Mouse (Mus musculus) granulocyte monocyte progenitor cell, adult 5-6 weeks (primary cell): ENCODE measurements around the gene Ubqln1. TPM values are rescaled to one million over a fixed set of nuclear protein-coding genes. Genes with fewer than 3 reads are reported as not detected.

Source experiments
- ATAC-seq: replicated peaks from 2 replicates; pipeline ENCODE4 v1.8.0; 2016; ENCODE audit warnings: mild to moderate bottlenecking, moderate TSS enrichment, inconsistent platforms; ENCODE audit not compliant: poor library complexity, severe bottlenecking
- total RNA-seq, 2 experiments: library from RNA; stranded (forward) in 1 of 2; stranded (reverse) in 1 of 2; fragments of 200-712, 200-1000 nt in 1 of 2; fragments of >200 nt in 1 of 2; fragmentation: Nextera tagmentation in 1 of 2; gene quantifications; 2 replicates each; pipeline ENCODE4 v1.2.3; 2014 to 2017

Gene Ubqln1
- total RNA-seq, 2 experiments from 2014 or later = 50.9 to 61.7 TPM

- no peak for ATAC-seq
These were observed 12.6 kb downstream of the Ubqln1 start for GRCm38 (mm10) chr13:58202903-58203302.

GRCm38 (mm10) chr13:58201908-58202307, 13.5 kb downstream of the Ubqln1 start:
- no peak for ATAC-seq

GRCm38 (mm10) chr13:58201343-58201742, 14.1 kb downstream of the Ubqln1 start:
- no peak for ATAC-seq

GRCm38 (mm10) chr13:58197981-58198640, 17.3 kb downstream of the Ubqln1 start:
- ATAC-seq = no peak

GRCm38 (mm10) chr13:58197211-58197610, 18.2 kb downstream of the Ubqln1 start:
- no peak for ATAC-seq

- no peak for ATAC-seq
These were observed 20.5 kb downstream of the Ubqln1 start for GRCm38 (mm10) chr13:58194908-58195307.

- ATAC-seq = no peak
These were observed 22.2 kb downstream of the Ubqln1 start for GRCm38 (mm10) chr13:58193221-58193620.

- ATAC-seq = no peak
These were observed 23.3 kb downstream of the Ubqln1 start for GRCm38 (mm10) chr13:58192146-58192545.

GRCm38 (mm10) chr13:58191516-58191915, 23.9 kb downstream of the Ubqln1 start:
- no peak for ATAC-seq

- ATAC-seq = 0 out of 2 replicates have a peak, but pooled peaks have one; percentile 17
These were observed 26.0 kb downstream of the Ubqln1 start for GRCm38 (mm10) chr13:58189473-58189872.

GRCm38 (mm10) chr13:58188412-58188811, 27.0 kb downstream of the Ubqln1 start:
- ATAC-seq = peak; percentile 99

GRCm38 (mm10) chr13:58187751-58188150, 27.7 kb downstream of the Ubqln1 start:
- no peak for ATAC-seq

GRCm38 (mm10) chr13:58186281-58186680, 29.2 kb downstream of the Ubqln1 start:
- ATAC-seq = no peak

- no peak for ATAC-seq
These were observed 31.3 kb downstream of the Ubqln1 start for GRCm38 (mm10) chr13:58184111-58184510.

GRCm38 (mm10) chr13:58181607-58182551, 33.6 kb downstream of the Ubqln1 start:
- no peak for ATAC-seq

GRCm38 (mm10) chr13:58177511-58178208, 37.8 kb downstream of the Ubqln1 start:
- no peak for ATAC-seq

GRCm38 (mm10) chr13:58176105-58176504, 39.3 kb downstream of the Ubqln1 start:
- no peak for ATAC-seq

GRCm38 (mm10) chr13:58168119-58168518, 47.3 kb downstream of the Ubqln1 start:
- no peak for ATAC-seq

GRCm38 (mm10) chr13:58163343-58163742, 52.1 kb downstream of the Ubqln1 start:
- no peak for ATAC-seq

GRCm38 (mm10) chr13:58160761-58161160, 54.7 kb downstream of the Ubqln1 start:
- ATAC-seq = no peak
